Mouse (Mus musculus): ENCODE measurements around the gene Arfgap3.
"Not testable (repeated sequence)": the region's sequence is repeated elsewhere in the genome, so short reads cannot be mapped to it uniquely, and the experiment has no call there.

Gene Arfgap3

GRCm38 (mm10) chr15:83349954-83350711 is at the start of gene Arfgap3:
Arfgap3 (minus strand) TSS chr15:83350247.
- DNase-seq (ENCODE audit: low spot score) = peak; percentile 95

- DNase-seq (ENCODE audit: low spot score) = no peak
Observed at GRCm38 (mm10) chr15:83392722-83393121, 42.7 kb upstream of the Arfgap3 start.

- DNase-seq (ENCODE audit: low spot score) = peak; percentile 41
Observed at GRCm38 (mm10) chr15:83387911-83388310, 37.9 kb upstream of the Arfgap3 start.

- no peak for DNase-seq (ENCODE audit: low spot score)
Observed at GRCm38 (mm10) chr15:83383633-83384032, 33.6 kb upstream of the Arfgap3 start.

DNA sequence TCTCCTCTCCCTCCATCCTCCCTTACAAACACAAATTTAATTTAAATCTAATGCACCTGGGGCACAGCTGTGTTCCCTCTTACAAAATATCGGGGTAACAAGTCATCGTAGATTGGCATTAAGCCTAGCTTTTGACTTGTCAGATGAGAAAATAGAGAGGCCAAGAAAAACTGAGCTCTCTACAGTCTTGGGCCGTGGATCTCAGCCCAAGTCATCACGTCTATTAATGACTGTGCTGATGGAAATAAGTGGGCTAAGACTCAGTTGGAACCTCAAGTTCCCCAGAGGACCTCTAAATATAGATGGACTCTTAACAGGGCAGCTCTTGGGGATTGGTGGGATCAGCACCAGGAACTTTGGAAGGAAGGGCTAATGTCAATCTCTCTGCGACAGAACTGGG is 33.1 kb upstream of the Arfgap3 start:
- no peak for DNase-seq (ENCODE audit: low spot score)

GRCm38 (mm10) chr15:83382467-83382866 is 32.4 kb upstream of the Arfgap3 start:
- no peak for DNase-seq (ENCODE audit: low spot score)

GRCm38 (mm10) chr15:83377153-83377552 is 27.1 kb upstream of the Arfgap3 start:
- DNase-seq (ENCODE audit: low spot score) = no peak

DNA sequence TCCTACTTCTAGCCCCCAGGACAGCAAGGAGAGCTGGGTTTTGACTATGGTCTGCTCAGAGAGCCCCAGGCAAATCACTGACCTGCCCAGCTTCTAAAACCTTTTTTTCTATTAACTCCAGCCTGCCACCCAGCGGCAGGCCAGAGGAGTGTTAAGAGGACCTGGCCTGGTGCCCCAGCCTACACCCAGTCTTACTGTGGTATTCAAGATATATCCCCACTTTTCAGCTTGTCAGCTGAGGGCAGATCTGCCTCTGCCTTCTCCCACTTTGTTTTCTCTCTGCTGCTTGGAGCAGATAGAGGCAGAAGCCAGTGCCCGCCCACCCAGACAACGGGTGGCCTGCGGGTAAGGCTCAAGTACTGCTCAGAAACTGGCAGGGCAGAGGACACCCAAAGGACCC is 25.1 kb upstream of the Arfgap3 start:
- peak; percentile 79 for DNase-seq (ENCODE audit: low spot score)

GRCm38 (mm10) chr15:83374076-83374475 is 24.0 kb upstream of the Arfgap3 start:
- DNase-seq (ENCODE audit: low spot score) = no peak

GRCm38 (mm10) chr15:83368702-83369101 is 18.7 kb upstream of the Arfgap3 start:
- not testable (repeated sequence) for DNase-seq (ENCODE audit: low spot score)

DNA sequence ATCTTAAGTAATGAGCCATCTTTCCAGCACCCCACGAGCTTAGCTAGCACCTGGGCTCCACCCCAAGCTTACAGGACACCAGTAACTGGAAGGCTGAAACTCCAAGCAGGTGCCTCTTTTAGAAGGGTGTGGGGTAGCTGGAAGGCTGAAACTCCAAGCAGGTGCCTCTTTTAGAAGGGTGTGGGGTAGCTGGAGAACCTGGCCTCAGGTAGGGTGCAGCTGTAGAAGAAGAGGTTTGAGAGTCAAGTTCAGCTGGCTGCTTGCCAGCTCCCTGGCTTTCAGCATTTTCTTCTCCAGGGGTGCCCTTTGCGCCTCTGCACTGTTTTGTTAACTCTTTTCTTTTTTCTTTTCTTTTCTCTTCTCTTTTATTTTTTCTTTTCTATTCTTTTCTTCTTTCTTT is 18.2 kb upstream of the Arfgap3 start:
- DNase-seq (ENCODE audit: low spot score) = no peak

DNA sequence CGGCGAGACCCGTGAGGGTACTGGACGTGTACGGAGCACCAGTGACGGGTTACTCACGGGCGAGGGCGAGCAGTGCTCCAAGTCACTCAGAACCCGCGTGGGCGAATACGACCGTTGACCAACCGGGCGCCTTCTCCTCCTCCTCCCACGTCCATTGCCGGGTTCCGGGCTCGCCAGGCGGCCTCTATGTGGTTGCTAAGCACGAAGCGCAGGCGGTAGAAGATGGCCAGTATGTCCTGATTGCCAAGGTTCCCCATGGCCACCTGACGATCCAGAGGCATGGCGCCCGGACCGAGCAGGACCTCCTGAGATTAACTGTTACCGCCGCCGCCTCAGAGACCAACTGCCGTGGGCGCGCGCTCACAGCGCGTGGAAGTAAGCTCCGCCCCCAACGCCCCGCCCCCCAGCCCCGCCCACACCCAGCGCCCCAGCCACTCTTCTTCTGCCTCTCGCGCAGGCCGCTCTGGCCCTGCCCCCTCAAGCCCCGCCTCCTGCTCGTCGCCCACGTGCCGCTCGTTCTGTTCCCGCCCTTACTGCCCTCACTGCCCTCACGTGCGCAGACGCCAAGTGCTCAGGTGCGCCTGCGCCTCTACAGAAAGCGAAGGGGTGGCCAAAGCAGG is 17.0 kb upstream of the Arfgap3 start:
- DNase-seq (ENCODE audit: low spot score) = peak; percentile 88

DNA sequence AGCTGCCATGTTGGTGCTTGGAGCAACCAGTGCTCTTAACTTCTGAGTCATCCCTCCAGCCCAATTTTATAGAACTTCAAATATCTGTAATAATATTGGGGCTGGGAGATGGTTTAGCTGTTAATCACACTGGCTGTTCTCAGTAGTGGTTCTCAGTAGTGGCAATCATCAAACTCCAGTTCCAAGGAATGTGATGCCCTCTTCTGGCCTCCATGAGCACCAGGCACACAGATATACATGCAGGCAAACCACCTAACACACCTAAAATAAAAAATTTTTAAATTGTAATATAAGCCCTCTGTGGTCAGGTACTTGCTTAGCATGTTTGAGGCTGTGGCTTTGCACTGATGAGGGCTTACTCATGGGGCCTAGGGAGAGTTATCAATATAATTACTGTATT is 15.7 kb upstream of the Arfgap3 start:
- DNase-seq (ENCODE audit: low spot score) = no peak

GRCm38 (mm10) chr15:83364194-83364593 is 14.1 kb upstream of the Arfgap3 start:
- DNase-seq (ENCODE audit: low spot score) = no peak

- not testable (repeated sequence) for DNase-seq (ENCODE audit: low spot score)
Observed at GRCm38 (mm10) chr15:83362813-83363212, 12.8 kb upstream of the Arfgap3 start.

DNA sequence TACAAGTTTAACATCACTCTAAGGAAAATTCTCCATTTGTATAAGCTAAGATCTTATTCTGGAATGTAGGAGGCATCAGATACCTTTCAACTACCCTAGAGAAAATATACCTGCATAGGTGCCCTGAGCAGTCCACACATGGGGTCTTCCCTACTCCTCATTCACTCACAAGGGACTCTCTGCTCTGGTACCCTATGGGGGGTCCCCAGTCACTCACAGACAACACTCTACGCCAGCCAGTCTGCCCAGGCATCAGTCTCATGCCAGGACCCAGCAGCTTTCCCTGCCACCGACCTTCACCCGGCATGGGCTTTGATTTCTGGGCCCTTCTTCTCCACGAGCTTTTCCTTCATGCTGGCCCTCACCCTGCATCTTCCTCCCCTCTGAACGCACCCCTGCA is 10.9 kb upstream of the Arfgap3 start:
- DNase-seq (ENCODE audit: low spot score) = not testable (repeated sequence)

DNA sequence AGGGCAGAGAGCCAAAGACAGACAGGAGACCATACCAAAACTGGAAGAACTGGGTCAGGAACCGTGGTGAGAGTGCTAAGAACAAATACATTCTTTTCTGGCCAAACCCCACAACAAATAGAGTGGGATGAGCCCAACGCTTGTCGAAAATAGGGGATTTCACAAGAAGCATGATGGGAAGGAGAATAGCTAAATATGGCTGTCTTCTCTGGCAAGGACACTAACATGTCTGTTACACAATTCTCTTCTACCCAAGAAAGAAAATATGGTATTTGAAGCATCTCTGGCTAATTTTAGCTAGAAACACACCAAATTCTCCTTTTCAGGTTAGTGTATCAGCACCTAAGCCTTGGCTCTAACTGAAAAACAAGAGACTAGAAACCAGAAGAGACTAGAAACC is 10.1 kb upstream of the Arfgap3 start:
- no peak for DNase-seq (ENCODE audit: low spot score)

GRCm38 (mm10) chr15:83358476-83358875 is 8.4 kb upstream of the Arfgap3 start:
- DNase-seq (ENCODE audit: low spot score) = no peak

- no peak for DNase-seq (ENCODE audit: low spot score)
Observed at GRCm38 (mm10) chr15:83351546-83351945, 1.5 kb upstream of the Arfgap3 start.

- DNase-seq (ENCODE audit: low spot score) = peak; percentile 47
Observed at GRCm38 (mm10) chr15:83350859-83351258, 812 bp upstream of the Arfgap3 start.

GRCm38 (mm10) chr15:83349225-83349953 is 658 bp downstream of the Arfgap3 start:
- DNase-seq (ENCODE audit: low spot score) = no peak

GRCm38 (mm10) chr15:83348747-83349146 is 1.3 kb downstream of the Arfgap3 start:
- DNase-seq (ENCODE audit: low spot score) = no peak

Measured in urinary bladder, postnatal 14 days (tissue).